Mouse (Mus musculus) neural tube, embryonic 10.5 days (tissue): ENCODE results near the gene Vstm5.
"Not testable (repeated sequence)": the region's sequence is repeated elsewhere in the genome, so short reads cannot be mapped to it uniquely, and the experiment has no call there.

Experiments used
- DNase-seq: peaks from one replicate; pipeline ENCODE4 v3.0.0-alpha.2; 2017; ENCODE audit warnings: low spot score; ENCODE audit errors: extremely low spot score

The Vstm5 gene

DNA sequence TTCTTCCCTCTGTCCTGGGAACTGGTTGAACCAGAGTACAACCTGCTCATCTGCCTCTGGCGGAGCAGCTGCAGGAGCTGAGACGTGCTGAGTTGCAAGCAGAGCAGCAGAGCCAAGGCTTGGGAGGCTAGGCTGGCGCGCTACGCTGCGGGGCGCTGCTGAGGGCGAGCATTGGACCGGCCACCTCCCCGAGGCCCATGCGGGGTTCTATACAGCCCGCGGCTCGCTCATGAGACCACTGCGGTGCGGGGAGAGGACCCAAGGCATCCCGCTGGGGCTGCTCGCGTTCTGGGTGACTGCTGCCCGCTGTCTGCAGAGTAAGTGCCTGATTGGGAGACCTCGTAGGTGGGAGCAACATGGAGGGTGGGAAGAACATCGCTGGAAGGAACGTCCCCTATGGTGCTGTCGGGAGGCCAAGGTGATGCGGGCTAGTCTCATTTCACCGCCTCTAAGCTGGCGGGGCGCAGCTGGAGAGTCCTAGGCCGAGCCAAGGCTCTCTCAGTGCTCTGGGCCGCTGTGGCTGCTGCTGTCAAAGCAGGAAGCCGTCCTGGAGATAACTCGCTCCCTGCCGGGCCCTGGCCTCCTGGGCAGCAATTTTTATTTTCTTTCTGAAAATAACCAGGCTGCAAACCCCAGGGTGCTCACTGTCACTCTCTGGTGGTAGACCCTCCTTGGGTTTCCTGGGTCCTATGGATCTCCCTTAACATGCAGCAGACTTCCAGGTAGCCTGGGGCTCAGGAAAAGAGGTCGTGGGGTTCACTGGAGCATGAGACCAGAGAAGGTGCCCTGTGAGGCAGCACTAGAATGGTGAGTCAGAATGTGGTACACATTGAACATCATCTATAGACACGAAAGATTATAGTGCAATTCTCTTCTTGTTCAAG lies at the start of gene Vstm5:
Gene Vstm5 (plus strand): TSS at position 4 of the 884 bp plus-strand sequence.
- peak; percentile 60 for DNase-seq

DNA sequence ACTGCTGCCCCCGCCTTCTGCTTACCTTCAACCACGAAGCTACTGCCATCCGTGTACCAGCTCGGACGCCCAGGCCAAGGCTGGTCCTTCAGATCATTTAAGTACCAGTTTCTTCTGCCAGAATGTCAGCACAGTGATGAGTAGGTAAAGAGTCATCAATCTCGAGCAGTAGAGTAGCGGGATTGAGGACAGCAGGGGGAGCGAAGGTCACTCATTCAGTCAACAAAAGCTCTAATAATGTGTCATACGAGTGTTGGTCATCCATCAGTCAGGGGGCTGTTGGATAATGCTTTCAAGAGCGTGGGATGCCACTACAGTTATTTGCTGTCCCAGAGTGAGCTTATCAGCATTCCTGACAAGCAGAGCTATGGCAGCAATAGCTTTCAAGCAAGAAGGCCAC lies 44.0 kb upstream of the Vstm5 start:
- not testable (repeated sequence) for DNase-seq

DNA sequence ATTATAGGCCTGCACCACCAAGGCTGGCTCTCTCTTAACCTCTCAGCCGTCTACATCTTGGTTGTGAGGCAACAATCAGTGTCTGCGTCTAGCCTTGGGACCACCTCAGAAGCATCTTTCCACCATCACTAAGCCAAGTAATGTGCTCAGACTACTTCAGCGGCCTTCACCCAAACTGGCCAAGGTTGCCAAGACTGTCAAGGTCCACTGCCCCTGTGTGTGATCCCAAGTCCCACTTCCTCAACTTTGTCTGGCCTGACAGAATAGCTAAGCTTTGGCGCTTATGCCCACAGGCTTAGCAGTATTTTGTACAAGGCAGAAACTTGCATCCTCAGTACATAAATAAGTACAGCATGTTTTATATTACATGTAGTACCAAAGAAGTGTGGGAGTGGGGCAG lies 32.2 kb upstream of the Vstm5 start:
- no peak for DNase-seq

DNA sequence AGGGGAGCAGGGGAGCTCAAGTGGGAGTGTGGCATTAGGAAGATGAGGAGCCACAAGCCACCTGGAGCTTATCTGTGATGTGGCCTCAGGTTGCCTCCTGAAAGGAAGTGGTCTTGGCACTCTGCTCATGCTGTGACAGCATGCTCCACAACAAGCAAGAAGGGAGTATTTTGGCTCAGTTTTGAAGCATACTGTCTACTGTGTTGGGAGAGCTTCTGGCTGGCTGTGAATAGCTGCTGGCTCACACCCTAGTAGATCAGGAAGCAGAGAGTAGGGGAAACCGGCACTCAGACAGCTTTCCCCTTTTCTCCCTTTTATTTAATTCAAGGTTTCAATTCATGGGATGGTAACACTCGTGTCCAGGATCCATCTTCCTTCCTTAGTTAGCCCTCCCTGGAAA lies 29.5 kb upstream of the Vstm5 start:
- no peak for DNase-seq

DNA sequence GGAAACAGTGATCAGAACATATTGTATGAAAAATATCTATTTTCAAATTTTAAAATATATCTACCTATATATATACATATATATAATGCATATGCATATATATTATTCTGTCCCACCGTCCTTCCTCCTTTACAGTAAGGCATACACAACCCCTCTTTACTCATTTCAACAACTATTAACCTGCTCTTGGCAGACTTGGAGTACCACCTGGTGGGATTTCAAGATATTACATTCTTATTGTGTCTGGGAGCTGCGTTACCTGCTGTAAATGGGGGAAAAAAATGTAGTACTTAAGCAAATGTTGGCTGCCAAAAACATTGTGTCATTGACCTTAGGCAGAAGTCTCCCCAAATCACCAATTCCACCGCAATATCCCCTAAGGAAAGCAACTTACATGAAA lies 27.0 kb upstream of the Vstm5 start:
- DNase-seq: no peak

DNA sequence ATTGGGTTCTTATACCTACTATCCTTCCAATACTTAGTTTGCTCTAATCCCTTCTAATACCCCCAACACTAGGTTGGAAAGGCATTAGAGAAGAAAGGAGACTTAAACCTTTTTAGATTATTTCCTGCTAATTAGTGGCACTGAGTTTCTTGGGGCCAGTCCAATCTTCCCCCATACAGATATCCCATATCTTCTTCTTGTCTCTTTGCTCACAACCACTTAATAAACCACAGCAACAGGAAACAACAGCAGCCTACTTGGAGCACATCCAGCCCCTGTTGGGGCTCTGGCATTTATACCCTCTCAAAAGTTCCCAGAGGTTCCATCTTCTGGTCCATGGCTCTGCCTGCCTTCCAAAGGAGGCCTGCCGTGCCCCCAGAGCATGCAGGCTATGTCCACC lies 25.1 kb upstream of the Vstm5 start:
- DNase-seq: no peak

DNA sequence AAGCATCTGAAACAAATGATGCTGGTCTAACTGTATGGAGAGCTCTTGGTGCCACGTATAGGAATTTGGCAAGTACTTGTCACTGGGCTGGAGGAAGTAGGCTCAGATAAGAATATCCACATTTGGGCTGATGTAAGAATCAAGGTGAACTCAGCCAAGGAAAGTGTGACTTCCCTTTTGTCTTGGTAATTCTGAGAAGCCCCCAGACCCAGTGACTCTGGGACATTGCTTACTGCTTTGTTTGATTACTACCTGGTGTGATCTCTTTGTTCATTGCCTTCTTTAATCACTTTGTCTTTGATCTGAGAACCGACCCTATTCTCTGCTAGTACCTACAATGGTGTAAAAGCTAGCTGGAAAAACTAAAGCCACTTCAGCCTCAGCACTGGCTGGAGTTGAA lies 13.9 kb upstream of the Vstm5 start:
- DNase-seq: no peak

DNA sequence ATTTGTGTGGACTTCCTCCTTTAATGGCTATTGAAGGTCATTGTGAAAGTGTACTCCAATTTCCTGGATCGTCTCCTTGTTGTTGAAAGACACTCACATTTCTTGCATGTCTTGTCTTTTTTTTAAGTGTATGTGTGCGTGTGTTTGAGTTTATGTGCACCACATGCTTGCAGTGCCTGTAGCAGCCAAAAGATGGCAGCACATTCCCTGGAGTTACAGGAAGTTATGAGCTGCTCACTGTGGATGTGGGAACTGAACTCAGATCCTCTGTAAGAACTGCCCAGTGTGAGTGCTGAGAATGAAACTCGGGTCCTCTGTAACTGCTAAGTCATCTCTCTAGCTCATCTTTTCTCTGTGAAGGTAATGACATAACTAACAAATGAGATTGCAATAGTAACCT lies 6.4 kb upstream of the Vstm5 start:
- no peak for DNase-seq

DNA sequence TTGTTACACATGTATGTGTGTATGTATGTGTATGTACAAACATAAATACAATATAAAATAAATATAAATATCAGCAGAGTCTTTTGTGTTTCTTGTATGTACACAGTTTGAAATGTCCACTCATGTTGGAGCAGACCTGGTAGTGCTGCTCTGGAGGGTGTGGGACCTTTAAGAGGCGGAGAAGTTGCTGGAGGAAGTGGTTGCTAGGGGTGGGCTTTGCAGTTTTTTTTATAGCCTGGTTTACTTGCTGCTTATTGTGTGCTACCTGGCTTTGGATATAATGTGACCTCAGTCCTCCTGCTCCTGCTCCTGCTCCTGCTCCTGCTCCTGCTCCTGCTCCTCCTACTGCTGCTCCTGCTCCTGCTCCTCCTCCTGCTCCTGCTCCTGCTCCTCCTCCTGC lies 5.2 kb upstream of the Vstm5 start:
- no peak for DNase-seq

DNA sequence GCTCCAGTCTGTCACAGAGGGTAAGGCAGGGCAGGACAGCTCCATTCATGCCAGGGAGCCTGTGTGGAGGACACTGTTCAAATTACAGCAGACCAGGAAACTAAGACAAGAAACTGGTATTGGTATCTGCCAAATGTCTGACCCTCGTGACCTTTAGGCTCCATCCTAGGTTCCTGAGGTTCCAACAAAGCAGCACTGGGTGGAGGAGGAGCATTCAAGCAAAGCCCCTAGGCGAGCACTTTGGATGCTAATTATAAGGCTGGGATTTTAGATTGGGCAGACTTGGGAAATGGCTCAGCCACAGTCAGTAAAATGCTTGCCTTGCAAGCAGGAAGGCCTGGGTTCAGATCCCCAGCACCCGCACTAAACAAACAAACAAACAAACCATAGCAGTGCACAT lies 2.9 kb upstream of the Vstm5 start:
- no peak for DNase-seq

DNA sequence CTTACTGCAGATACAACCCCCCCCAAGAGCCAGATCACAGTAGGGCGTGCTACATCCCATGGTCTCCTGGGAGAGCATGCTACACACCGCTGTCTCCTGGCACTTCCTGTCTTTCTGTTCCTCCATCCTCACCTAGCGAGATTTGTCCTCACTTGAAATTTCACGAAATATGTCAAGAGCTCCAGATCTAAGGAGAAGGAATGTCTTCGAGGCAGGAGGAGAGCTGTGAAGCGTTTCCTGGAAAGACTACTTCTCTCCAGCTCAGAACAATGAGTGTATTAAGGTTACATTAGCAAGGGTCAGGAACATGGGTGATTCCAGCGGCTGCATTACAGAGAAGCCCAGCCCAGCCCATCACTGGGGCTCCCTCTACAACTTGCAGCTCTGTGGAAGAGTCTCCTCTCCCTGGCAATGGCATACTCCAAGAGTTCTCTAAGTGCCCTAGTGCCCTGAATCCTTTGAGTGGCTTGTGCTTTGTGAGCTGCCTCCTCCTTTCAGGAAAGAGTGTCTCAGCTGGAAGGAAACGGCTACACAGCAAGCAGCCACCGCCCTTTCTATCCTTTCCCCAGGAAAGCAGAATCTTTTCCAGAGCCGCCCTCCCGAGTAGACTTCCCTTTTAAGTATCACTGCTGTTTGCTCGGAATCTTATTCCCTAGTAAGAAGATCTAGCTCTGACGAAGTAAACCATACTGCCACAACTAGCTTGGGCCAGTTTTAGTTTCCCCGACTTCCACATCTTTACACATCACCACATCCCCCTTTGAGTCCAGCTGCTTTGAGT lies 1.1 kb upstream of the Vstm5 start:
- DNase-seq: no peak

DNA sequence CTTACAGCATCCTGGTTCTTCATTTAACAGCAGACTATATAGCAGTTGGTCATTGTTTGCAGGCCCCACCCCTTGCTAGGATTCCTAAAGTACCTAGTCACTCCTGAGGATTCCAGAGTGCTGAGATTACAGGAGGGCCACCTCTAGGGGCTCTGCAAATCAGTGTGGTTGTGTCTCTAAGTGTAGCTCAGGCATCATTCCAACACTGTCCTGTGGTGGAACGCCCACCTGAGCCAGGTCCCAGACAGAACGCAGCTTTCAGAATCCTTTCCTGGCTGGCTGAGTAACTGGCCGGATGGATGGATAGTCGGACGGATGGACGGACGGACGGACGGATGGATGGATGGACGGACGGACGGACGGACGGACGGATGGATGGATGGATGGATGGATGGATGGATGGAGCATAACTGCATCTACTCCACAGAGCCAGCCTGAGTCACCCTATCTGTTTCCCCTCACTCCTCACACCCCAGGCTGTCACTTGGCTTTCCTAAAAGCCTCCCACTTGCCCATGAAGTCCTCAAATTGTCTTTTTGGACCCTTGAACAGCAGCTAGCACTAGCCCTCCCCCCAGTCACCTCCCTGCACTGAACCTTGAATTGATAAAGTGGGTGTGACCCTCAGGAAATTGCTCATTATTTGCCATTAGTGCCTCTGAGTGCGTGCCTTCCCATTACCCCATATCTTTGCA lies 401 bp upstream of the Vstm5 start:
- no peak for DNase-seq

DNA sequence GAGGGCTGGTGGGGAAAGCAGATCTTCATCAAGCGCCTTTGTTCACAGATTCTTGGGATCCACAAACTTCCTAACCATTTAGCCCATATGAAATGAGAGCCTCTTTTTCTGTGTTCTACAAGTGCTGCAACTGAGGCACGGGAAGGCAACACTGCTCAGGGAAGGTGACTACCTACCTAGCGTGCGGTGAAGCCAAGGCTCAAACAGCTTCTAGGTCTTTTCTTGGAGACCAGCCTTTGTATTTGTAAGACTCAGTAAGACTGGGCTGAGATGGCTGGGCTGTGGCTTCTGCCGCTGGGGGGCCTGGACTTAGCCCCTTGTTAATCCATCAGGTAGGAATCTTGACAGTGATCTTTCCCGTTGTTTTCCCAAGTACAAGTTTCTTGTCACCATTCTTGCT lies 1.2 kb downstream of the Vstm5 start:
- no peak for DNase-seq

DNA sequence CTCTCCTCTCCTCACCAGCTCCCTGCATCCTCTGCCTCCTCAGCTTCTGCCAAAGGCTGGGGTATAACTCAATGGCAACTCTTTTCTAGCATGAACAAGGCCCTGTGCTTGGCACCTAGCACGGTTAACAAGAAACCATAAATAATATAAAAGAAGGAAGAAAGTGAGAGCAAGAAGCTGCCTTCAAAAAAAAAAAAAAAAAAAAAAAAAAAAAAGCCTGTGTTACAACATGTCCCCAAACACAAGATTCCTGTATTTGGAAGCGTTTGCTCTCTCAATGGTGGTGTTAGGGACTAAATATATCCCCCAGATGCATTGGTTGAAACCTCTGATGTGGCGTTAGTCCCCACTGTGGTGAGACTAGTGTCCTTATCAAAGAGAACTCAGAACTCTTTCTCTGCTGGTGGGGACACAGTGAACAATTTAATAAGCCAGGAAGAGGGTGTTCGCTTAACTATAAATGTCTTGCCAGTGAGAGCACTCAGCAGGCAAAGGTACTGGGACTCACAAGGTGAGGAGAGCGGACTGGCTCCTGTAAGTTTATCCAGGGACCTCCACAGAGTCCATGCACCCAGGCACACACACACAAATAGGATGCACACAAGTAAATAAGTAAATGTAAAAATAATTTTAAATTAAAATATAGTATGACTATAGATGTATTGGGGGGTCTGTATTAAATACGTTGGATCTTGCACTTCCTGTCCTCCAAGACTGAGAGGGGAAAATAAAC lies 2.2 kb downstream of the Vstm5 start:
- DNase-seq: no peak

DNA sequence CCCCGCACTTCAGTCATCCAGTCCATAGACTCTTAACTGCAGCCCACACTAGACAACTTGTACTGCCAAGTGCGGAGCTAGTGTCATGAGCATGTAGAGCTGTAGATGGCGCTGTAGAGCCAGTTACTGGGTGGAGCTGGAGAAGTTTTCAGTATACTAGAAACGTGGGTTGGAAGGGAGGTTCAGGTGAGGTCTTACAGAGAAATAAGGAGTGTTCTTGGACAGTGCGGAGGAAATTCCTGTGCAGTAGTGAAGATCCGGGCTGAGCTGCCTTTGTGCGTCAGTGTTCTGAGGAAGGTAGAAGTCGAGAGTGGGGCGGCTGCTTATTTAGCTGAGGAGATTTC lies 2.7 kb downstream of the Vstm5 start:
- peak; percentile 62 for DNase-seq

DNA sequence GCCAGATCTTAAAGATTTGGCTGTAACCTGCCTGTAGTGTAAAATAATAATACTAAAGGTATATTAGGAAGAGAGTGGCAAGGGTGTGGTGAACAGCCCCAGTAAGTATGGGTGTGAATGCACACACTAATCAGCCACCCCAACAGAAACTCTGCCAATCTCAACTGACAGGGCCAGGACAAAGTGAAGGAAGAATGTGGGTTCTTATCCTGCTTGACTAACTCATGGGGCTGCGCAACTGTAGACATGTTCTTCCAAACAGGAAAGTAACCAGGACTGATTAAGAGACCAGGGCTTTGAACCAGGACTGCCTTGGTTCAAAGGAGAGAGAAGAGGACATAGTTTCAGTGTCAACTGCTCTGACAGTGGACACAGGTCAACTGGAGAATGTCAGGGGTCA lies 3.3 kb downstream of the Vstm5 start:
- DNase-seq: no peak

DNA sequence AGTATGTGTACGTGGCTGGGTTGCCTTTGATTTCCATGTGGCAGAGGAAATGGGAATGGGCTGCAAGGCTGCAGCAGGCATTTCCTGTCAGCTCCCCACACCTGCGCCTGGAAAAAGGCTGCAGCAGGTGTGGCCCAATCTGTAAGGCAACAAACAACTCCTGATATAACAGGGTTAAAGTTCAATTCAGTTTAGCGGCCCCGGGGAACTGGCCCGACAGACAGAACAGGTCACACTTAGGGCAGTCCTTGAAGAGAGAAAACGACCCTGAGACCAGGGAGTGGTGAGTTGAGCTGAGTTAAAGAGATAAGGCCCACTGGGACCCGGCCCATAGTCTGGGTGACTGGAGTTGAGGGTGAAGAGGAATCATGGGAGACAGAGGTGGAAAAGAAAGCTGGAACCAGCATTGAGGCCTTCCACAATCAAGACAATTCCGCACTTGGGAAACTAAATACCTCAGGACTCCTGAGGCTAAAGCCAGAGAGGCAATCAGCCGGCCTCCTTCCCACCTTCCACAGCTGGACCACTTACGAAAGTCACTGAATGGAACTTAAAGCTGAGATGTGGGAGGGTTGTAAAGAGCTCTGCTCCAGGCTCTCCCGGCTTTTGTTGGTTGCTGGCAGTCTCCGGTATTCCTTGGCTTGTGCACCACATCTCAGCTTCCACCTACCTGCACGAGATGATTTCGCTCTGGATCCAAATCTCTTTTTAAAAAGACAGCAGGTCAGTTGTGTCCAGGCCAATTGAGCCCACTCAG lies 6.7 kb downstream of the Vstm5 start:
- DNase-seq: no peak

DNA sequence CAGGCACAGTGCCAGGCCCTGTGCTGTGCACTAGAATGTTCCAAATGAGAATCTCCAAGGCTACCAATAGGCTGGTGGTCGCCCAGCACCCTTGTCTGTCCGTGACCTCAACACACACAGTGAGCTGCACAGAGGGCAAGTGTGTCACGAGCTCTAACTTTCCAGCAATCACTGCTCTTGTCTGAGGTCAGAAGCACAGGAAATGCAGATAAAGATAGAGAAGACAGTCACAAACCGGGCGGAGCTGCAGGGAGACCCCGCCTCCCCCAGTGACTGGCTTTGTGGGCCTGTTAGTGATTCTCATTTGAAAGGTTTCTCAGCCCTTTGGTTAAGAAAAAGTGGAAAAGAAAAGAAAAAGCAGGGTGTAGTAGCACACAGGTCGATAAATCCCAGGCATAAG lies 11.5 kb downstream of the Vstm5 start:
- DNase-seq: no peak

DNA sequence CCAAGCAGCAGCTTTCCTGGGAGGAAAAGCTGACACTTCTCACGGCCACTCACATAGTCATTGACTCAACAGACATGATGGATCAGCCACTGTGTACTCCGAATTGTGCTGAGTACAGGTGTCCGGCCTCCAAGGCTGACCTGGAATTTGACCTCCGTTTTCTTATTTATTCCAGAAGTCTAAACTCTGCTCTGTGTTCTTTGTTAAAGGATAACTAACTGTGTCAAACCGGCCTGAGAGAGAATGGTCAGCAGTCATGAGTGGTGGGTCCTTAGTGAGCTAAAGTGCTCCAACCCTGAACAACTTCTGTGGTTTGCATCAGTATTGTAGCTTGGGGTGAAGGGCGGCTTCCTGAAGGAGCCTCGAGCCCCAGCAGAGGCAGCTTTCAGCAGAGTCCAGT lies 13.4 kb downstream of the Vstm5 start:
- no peak for DNase-seq

DNA sequence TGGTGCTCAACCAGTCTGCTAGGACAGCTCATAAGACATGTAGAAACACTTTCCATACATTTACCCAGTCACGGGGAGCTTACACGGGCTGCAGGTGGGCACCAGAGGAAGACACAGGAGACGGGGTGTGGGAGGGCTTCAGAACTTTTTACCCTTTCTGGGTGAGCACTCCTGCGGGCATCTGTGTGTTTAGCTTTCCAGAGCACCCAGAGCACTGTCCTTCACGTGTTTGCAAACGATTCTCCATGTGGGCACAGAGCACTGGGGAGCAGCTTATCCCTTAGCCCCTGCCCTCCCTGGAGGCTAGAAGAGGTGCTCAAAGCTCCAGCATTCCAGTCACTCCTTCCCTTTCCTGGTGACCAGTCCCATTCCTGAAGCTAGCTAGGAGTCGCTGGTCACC lies 15.7 kb downstream of the Vstm5 start:
- no peak for DNase-seq

DNA sequence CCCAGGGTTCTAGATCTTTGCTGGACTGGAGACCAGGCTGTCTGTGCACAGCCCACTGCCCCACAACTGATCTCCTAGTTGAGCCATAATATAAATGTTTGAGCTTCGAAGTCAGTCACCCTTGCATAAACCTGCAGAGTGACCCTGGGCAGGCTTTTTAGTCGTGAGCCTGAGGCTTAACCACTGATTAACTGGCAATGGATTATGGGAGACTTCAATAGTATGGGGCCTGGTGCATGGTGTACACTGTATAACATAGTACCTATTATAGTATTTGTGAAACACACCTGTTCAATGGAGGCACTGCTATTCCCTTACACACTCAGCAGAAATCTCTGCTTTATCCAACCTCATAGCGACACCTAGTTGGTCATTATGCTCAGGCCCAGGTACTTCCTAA lies 17.4 kb downstream of the Vstm5 start:
- DNase-seq: no peak
